Mouse (Mus musculus): ENCODE data around the gene Skap1. TPM values are rescaled to one million over a fixed set of nuclear protein-coding genes. Genes with fewer than 3 reads are reported as not detected.

Gene Skap1
- polyA plus RNA-seq, 1 experiment from 2014 or later, result 7.6 TPM

DNA sequence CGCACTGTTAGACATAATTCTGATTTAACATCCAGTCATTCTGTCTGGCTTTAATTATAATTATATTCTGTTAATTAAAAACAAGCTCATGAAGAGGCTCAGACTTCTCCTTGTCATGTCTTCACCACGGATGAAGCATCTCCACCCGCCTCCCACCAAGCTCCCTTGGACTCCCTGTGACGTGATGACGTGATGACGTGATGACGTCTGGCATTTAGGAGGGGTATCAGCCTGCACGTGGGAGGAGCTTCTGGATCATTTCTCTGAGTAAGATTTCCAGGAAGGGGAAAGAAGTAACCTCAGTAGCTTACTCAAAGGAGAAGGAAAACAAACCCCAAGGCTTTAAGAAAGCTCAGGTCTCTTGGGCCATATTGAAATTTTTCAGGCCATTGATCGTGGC, 165.4 kb downstream of the Skap1 start:
- ATAC-seq (replicated peaks; ENCODE audit: low FRiP score, low read depth) (0 out of 2 replicates have a peak, but pooled peaks have one; percentile 54), DNase-seq (ENCODE audit: low spot score) (peak; percentile 57)
- H3K27ac ChIP-seq, result no peak overlapping the region
- H3K9ac ChIP-seq (ENCODE audit: low read depth, low read length), result no peak overlapping the region
- H3K4me2 ChIP-seq (ENCODE audit: low read length), result no peak overlapping the region
- no peaks in the 10 kb centered on the region for H3K4me1 ChIP-seq (replicated peaks; ENCODE audit: insufficient read depth, low read length)
- no peak for TF ChIP-seq CTCF (IDR thresholded peaks at IDR 0.05; ENCODE audit: low read depth)
- H3K27me3 ChIP-seq (ENCODE audit: insufficient read depth, low read length), result no peaks in the 10 kb centered on the region
- no peaks in the 10 kb centered on the region for H3K36me3 ChIP-seq (ENCODE audit: insufficient read depth, low read length)
- no peaks in the 10 kb centered on the region for H3K9me3 ChIP-seq (replicated peaks; ENCODE audit: low read length)
- no peak overlapping the region for H3K4me3 ChIP-seq (replicated peaks; ENCODE audit: low read depth, low read length)
- 52% methylated on average over 9 of the region's 9 CpGs for WGBS

GRCm38 (mm10) chr11:96631521-96631920, 167.1 kb downstream of the Skap1 start:
- DNase-seq (ENCODE audit: low spot score), result no peak
- Histone ChIP-seq H3K4me1 (replicated peaks; ENCODE audit: insufficient read depth, low read length) (no peaks in the 10 kb centered on the region), H3K9ac (ENCODE audit: low read depth, low read length) (no peak overlapping the region), H3K4me2 (ENCODE audit: low read length) (no peak overlapping the region), H3K4me3 (replicated peaks; ENCODE audit: low read depth, low read length) (no peak overlapping the region), H3K9me3 (replicated peaks; ENCODE audit: low read length) (no peaks in the 10 kb centered on the region), H3K27me3 (ENCODE audit: insufficient read depth, low read length) (no peaks in the 10 kb centered on the region), H3K36me3 (ENCODE audit: insufficient read depth, low read length) (no peaks in the 10 kb centered on the region), H3K27ac (no peak overlapping the region)
- no peak for ATAC-seq (replicated peaks; ENCODE audit: low FRiP score, low read depth)
- 73% methylated on average over 3 of the region's 3 CpGs for WGBS
- no peak for TF ChIP-seq CTCF (IDR thresholded peaks at IDR 0.05; ENCODE audit: low read depth)

- Histone ChIP-seq H3K9ac (ENCODE audit: low read depth, low read length) (no peak overlapping the region), H3K27ac (no peak overlapping the region), H3K4me3 (replicated peaks; ENCODE audit: low read depth, low read length) (no peak overlapping the region), H3K9me3 (replicated peaks; ENCODE audit: low read length) (no peaks in the 10 kb centered on the region), H3K4me2 (ENCODE audit: low read length) (no peak overlapping the region), H3K4me1 (replicated peaks; ENCODE audit: insufficient read depth, low read length) (no peaks in the 10 kb centered on the region), H3K27me3 (ENCODE audit: insufficient read depth, low read length) (no peaks in the 10 kb centered on the region), H3K36me3 (ENCODE audit: insufficient read depth, low read length) (no peaks in the 10 kb centered on the region)
- no peak for TF ChIP-seq CTCF (IDR thresholded peaks at IDR 0.05; ENCODE audit: low read depth)
- 58% methylated on average over 7 of the region's 7 CpGs for WGBS
- no peak for DNase-seq (ENCODE audit: low spot score)
- ATAC-seq (replicated peaks; ENCODE audit: low FRiP score, low read depth), result no peak
Measured at GRCm38 (mm10) chr11:96637927-96638326, 173.5 kb downstream of the Skap1 start.

DNA sequence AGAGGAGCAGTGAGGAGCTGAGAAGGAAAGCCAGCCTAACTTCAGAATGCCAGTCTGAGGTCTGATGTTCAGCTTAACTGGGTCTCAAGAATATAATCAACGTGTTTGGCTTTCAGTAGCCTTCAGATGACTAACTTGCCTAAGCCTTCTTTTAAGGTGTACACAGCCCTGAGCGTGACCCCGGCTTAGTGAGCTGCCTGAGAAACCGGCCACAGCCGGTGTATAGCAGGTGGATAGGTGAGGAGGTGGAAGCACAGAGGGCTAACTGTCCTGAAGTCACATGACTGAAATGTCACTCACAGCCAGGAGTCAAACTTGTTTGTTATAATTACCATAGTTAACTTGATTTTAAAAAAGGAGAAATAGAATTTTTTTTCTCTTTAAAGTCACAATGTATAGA, 175.4 kb downstream of the Skap1 start:
- H3K4me2 ChIP-seq (ENCODE audit: low read length), result no peak overlapping the region
- no peaks in the 10 kb centered on the region for H3K27me3 ChIP-seq (ENCODE audit: insufficient read depth, low read length)
- no peaks in the 10 kb centered on the region for H3K9me3 ChIP-seq (replicated peaks; ENCODE audit: low read length)
- no peaks in the 10 kb centered on the region for H3K36me3 ChIP-seq (ENCODE audit: insufficient read depth, low read length)
- ATAC-seq (replicated peaks; ENCODE audit: low FRiP score, low read depth), result no peak
- no peak overlapping the region for H3K4me3 ChIP-seq (replicated peaks; ENCODE audit: low read depth, low read length)
- no peak for TF ChIP-seq CTCF (IDR thresholded peaks at IDR 0.05; ENCODE audit: low read depth)
- no peak overlapping the region for H3K27ac ChIP-seq
- DNase-seq (ENCODE audit: low spot score), result no peak
- 0 out of 2 replicates have a peak, but pooled peaks cover 2% of the 10 kb centered on the region for H3K4me1 ChIP-seq (replicated peaks; ENCODE audit: insufficient read depth, low read length)
- no peak overlapping the region for H3K9ac ChIP-seq (ENCODE audit: low read depth, low read length)
- WGBS, result 52% methylated on average over 5 of the region's 5 CpGs

DNA sequence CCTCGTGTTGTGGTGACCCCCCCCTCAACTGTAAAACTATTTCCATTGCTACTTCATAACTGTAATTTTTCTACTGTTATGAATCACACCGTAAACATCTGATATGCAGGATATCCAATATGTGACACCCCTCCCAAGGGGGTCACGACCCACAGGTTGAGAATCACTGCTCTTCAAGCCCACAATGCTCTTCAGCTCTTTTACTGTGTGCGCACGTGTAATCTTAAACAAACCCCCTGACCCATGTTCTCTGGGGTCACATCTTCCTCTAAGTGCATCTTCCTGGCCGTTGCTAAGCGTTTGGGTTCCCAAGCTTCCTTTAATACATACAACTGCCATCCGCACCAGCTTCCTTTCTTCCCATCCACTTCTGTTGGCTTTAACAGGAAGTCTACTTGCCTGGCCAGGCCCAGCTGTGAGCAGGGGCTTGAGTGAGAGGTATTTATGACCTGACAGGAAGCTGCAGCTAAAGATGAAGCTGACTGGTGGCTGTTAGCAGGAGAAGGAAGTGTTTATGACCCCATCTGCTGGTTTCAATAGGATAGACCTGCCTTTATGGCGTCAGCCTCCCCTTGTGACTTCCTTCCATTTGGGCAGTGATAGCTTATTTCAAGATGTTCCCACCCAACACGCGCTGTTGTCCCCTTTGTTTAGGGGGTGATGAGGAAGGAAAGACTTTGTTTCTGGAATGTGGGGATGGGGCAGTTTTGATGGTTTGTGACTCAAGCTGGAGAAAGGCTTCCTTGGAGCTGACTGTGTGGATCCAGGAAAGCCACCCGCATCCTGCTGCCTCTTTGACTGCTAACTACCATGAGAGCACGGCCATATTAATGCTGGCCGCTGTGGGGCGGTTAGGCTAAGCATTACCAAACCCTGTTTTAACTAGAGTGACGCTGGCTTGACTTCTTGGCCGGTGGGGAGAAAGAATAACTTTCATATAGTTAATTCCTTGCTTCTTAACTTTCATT, 178.1 kb downstream of the Skap1 start:
- Histone ChIP-seq H3K4me2 (ENCODE audit: low read length) (no peak overlapping the region), H3K9ac (ENCODE audit: low read depth, low read length) (no peak overlapping the region), H3K9me3 (replicated peaks; ENCODE audit: low read length) (no peaks in the 10 kb centered on the region), H3K4me3 (replicated peaks; ENCODE audit: low read depth, low read length) (no peak overlapping the region), H3K27ac (peak overlapping the region; percentile 66), H3K27me3 (ENCODE audit: insufficient read depth, low read length) (no peaks in the 10 kb centered on the region), H3K36me3 (ENCODE audit: insufficient read depth, low read length) (no peaks in the 10 kb centered on the region), H3K4me1 (replicated peaks; ENCODE audit: insufficient read depth, low read length) (peaks cover 15% of the 10 kb centered on the region; the same call in 1 of the 2 replicates)
- DNase-seq (ENCODE audit: low spot score) (peak; percentile 74), ATAC-seq (replicated peaks; ENCODE audit: low FRiP score, low read depth) (no peak)
- TF ChIP-seq CTCF (IDR thresholded peaks at IDR 0.05; ENCODE audit: low read depth), result peak; percentile 14; the same call in 1 of the 2 replicates
- whole genome bisulfite sequencing, result 44% methylated on average over 17 of the region's 17 CpGs

- H3K9me3 ChIP-seq (replicated peaks; ENCODE audit: low read length), result no peaks in the 10 kb centered on the region
- no peak overlapping the region for H3K9ac ChIP-seq (ENCODE audit: low read depth, low read length)
- ATAC-seq (replicated peaks; ENCODE audit: low FRiP score, low read depth) (no peak), DNase-seq (ENCODE audit: low spot score) (peak; percentile 54)
- H3K4me1 ChIP-seq (replicated peaks; ENCODE audit: insufficient read depth, low read length), result peaks cover 15% of the 10 kb centered on the region; the same call in 1 of the 2 replicates
- no peaks in the 10 kb centered on the region for H3K27me3 ChIP-seq (ENCODE audit: insufficient read depth, low read length)
- no peak overlapping the region for H3K4me2 ChIP-seq (ENCODE audit: low read length)
- no peak overlapping the region for H3K4me3 ChIP-seq (replicated peaks; ENCODE audit: low read depth, low read length)
- 0 out of 2 replicates have a peak overlapping the region, but pooled peaks have one; percentile 50 for H3K27ac ChIP-seq
- WGBS, result 29% methylated on average over 7 of the region's 7 CpGs
- TF ChIP-seq CTCF (IDR thresholded peaks at IDR 0.05; ENCODE audit: low read depth), result no peak
- H3K36me3 ChIP-seq (ENCODE audit: insufficient read depth, low read length), result no peaks in the 10 kb centered on the region
Measured at GRCm38 (mm10) chr11:96644969-96645368, 180.6 kb downstream of the Skap1 start.

All from kidney, postnatal 0 days (tissue).